Mouse (Mus musculus) brain, adult 2 months (tissue): Measurements from ENCODE around the gene Krt77.

Experiments
- DNase-seq: peaks from one replicate; pipeline ENCODE4 v3.0.0; 2011; ENCODE audit warnings: low read depth, low spot score

Krt77 gene

GRCm38 (mm10) chr15:101869431-101869830 lies at the start of gene Krt77:
Gene Krt77, minus strand, starts transcription at chr15:101869705.
- DNase-seq, result peak; percentile 92

GRCm38 (mm10) chr15:101916072-101916471 lies 46.6 kb upstream of the Krt77 start:
- DNase-seq, result no peak

- DNase-seq, result peak; percentile 15
Observed at GRCm38 (mm10) chr15:101904849-101905248, 35.3 kb upstream of the Krt77 start.

GRCm38 (mm10) chr15:101902171-101903149 lies 33.0 kb upstream of the Krt77 start:
- DNase-seq, result no peak

GRCm38 (mm10) chr15:101895216-101895615 lies 25.7 kb upstream of the Krt77 start:
- DNase-seq, result no peak

GRCm38 (mm10) chr15:101892820-101893219 lies 23.3 kb upstream of the Krt77 start, which contains the start of gene Krt76:
Gene Krt76, minus strand, starts transcription at chr15:101892920.
- no peak for DNase-seq

- DNase-seq, result no peak
Observed at GRCm38 (mm10) chr15:101879776-101880175, 10.3 kb upstream of the Krt77 start.

- no peak for DNase-seq
Observed at GRCm38 (mm10) chr15:101878041-101878440, 8.5 kb upstream of the Krt77 start.

- peak; percentile 54 for DNase-seq
Observed at GRCm38 (mm10) chr15:101874383-101874782, 4.9 kb upstream of the Krt77 start.

GRCm38 (mm10) chr15:101873231-101873630 lies 3.7 kb upstream of the Krt77 start:
- peak; percentile 54 for DNase-seq

- peak; percentile 73 for DNase-seq
Observed at GRCm38 (mm10) chr15:101866754-101867153, 2.8 kb downstream of the Krt77 start.

GRCm38 (mm10) chr15:101860421-101861130 lies 8.9 kb downstream of the Krt77 start:
- DNase-seq, result no peak

- DNase-seq, result peak; percentile 56
Observed at GRCm38 (mm10) chr15:101859735-101860170, 9.8 kb downstream of the Krt77 start.

- DNase-seq, result no peak
Observed at GRCm38 (mm10) chr15:101858673-101859425, 10.7 kb downstream of the Krt77 start.

- DNase-seq, result no peak
Observed at GRCm38 (mm10) chr15:101856696-101857095, 12.8 kb downstream of the Krt77 start.

- DNase-seq, result no peak
Observed at GRCm38 (mm10) chr15:101855732-101856131, 13.8 kb downstream of the Krt77 start.

- no peak for DNase-seq
Observed at GRCm38 (mm10) chr15:101854294-101854693, 15.2 kb downstream of the Krt77 start.

- DNase-seq, result no peak
Observed at GRCm38 (mm10) chr15:101852571-101852970, 16.9 kb downstream of the Krt77 start.

- no peak for DNase-seq
Observed at GRCm38 (mm10) chr15:101850694-101851093, 18.8 kb downstream of the Krt77 start, which contains the start of gene Krt1. Gene Krt1, minus strand, starts transcription at chr15:101850794.

GRCm38 (mm10) chr15:101845971-101846403 lies 23.5 kb downstream of the Krt77 start:
- peak; percentile 49 for DNase-seq

GRCm38 (mm10) chr15:101843192-101843591 lies 26.3 kb downstream of the Krt77 start:
- no peak for DNase-seq
